Mouse (Mus musculus) MN1 (cell line): ENCODE measurements around the gene Ccnd1.

Source experiments
- DNase-seq: peaks from one replicate; pipeline ENCODE4 v3.0.0-alpha.2; 2016; ENCODE audit warnings: low spot score

The Ccnd1 gene

DNA sequence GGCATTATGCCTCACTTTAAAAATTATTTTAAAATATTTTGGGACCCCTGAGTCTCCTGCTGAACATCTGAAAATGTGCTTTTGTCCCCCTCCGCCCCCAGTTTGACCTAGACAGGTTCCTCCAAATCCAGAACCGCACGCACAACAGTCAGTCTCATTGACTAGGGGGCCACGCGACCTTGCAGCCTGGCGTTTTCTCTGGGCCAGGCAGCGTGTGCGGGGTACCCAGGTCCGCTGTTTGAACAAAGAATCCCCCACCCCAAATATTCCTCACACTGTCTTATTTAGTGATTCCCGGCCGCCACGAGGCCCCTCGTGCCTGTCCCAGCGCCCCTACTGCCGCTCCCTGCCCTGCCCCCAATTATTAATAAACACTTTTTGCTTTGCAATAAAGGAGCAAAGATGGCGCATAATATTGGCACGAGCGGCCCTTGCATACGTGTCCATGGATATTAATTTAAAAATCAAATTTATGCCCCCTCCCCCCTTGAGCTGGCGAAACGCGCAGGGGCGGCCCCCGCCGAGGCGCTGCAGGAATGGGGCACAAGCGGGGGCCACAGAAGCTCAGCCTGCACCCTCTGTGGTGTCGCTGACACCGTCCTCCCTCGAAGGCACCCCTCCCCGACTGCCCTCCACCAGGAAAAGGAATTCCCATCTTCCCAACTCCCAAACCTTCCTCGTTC is 923 bp downstream of the Ccnd1 start:
- no peak for DNase-seq

DNA sequence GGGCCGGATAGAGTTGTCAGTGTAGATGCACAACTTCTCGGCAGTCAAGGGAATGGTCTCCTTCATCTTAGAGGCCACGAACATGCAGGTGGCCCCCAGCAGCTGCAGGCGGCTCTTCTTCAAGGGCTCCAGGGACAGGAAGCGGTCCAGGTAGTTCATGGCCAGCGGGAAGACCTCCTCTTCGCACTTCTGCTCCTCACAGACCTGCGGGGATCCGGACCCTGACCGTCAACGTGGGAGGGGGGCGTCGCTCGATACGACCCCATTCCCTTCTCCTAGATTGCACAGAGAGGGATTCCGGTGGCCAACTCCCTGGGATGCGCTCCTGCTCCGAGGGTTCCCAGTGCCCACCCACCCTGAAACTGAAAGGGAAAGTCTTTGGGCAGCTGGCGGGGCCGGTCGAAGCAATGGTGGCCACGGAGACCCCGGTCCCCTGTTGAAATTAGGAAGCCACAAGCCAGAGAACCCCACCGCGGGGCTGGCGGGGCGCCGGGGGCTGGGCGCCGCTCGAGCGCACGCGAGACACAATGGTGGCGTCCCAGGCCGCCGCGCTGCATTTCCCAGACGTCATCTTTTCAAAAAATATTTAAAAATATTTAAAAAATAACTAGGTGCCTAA is 1.7 kb downstream of the Ccnd1 start:
- no peak for DNase-seq

DNA sequence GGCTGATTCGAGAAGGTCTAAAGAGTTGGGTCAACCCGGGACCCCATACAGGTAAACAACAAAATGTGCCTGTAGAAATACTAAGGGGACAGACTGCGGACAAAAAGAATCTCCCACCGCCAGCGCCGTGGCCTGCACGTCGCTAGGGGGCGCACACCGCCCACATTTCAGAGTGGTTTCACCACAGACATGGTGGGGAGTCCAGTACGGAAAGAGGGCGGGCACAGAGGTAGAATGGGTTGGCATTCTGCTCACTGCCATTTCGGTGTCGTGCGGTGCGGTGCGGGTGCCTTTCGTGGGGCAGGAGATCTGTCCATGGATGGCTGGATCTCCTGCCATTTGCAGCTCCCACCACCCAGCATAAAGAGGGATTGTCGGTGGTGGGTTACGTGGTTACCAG is 2.2 kb downstream of the Ccnd1 start:
- peak; percentile 90 for DNase-seq

DNA sequence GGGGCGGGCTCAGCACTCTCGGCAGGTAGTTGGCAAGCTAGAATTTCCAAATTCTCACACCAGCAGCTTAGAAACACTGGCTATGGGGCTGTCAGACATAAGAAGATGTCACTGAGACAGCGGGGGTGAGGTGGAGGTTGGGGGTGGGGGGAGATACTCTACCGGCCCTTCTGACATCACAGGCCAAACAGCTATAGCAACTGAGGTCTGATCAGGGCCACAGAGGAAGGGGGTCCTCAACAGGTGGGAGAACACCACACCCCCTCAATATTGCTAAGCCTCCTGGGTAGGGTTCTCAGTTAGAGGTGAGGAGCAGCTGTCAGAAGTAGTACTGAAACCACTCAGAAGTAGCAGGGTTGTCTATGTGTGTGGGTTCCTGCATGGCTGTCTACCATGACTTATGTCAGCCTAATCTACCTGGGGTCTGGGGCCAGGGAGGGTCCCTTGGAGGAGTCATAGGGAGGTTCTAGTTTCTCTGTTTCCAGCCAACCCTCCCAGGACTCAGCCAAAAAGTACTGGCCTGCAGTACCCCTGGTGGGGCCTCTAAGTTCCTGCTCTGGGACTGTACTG is 3.3 kb downstream of the Ccnd1 start:
- no peak for DNase-seq

DNA sequence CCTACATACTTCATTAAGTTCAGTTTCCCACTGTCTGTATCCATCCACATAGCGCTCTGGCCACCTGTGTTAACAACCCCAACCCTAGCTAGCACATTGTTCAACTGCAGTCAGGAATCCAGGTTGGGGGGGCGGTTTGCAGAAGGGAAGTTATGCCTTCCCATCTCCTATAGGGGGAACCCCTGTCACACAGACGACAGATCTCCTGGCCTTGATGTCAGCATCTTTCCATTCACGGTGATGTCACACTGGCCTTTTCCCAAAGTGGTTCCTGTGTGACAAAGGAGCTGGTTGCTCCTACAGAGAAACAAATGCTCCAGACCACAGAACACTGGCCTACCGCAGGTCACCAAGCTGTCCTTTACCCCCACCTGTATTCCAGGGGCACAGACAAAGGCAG is 4.2 kb downstream of the Ccnd1 start:
- peak; percentile 79 for DNase-seq

DNA sequence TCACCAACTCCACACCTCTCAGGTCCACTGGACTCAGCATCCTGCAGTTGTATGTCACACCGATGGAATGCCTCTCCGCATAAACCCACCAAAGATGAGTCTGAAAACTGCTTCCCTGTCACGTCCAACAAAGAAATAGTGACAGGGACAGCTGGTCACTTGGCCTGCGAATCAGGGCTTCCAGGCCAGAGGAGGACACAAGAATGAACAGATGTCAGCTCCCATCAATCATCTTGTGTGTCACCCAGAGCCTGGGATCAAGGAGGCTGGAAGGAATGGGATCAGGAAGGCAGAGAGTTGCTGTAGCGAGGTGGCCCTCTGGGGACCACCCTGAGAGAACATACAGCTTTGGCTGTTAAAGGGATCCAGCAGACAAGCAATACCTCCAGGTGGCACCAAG is 4.8 kb downstream of the Ccnd1 start:
- no peak for DNase-seq

DNA sequence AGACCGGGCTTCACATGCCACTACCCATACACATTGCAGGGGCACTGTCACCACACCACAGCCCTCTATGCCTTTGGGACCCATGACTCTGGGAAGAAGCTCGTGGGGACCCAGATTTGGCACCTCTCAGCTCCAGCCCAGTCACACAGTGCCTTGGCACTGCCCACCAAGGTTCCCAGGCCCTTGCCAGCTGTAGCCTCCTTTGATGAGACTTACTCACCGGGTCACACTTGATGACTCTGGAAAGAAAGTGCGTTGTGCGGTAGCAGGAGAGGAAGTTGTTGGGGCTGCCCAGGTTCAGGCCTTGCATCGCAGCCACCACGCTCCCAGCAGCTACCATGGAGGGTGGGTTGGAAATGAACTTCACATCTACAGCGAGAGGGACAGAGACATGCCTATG is 5.9 kb downstream of the Ccnd1 start:
- no peak for DNase-seq

DNA sequence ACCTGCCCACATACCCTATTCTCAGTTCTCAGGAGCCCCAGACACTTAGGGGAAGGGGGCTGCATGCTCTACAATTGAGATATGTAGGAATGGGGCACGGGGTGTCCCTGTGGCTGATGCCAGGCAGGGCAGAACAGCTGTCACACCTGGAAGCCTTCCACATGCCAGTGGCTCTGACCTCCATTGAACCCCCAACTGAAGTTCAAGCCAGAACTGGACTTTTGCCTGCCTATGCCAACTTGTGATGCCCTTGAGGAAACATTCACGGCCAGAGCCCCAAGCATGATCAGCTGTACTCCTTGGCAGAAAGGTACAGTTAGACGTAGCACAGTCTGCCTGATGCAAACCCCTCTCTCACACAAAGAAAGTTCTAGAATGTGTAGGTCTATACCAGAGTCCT is 6.4 kb downstream of the Ccnd1 start:
- DNase-seq = no peak

DNA sequence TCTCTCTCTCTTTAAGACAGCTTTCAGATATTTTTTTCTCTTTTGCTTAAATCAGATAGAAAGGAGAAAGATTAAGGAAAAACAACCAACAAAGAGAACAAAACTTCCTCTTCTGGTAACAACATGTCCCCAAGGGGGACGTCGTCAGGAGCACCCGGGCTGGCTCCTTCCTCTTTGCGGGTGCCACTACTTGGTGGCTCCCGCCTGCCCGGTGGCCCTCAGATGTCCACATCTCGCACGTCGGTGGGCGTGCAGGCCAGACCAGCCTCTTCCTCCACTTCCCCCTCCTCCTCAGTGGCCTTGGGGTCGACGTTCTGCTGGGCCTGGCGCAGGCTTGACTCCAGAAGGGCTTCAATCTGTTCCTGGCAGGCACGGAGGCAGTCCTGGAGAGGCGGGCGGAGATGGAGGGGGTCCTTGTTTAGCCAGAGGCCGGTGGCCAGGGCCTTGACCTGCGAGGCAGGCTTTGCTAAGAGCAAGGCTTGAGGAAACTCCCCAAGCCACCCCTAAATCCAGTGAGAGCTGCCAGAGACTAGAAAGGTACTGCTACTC is 7.3 kb downstream of the Ccnd1 start:
- DNase-seq = no peak

DNA sequence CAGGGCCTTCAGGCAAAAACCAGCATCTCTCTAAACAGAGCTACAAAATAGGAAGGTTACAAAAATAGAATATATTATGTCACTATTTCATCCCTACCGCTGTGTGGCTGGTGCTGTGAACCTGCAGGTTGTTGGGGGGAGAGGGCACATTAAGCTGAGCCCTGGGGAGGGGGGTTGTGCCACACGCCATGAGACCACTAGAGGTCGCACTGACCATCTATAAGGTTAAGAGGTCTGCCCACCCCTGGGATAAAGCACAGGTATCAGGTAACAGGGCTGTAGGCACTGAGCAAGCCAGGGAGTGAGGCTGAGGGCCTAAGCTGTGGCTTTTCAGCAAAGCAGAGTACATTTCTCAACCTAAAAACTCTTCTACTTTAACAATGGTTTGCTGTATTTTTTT is 7.9 kb downstream of the Ccnd1 start:
- peak; percentile 70 for DNase-seq

DNA sequence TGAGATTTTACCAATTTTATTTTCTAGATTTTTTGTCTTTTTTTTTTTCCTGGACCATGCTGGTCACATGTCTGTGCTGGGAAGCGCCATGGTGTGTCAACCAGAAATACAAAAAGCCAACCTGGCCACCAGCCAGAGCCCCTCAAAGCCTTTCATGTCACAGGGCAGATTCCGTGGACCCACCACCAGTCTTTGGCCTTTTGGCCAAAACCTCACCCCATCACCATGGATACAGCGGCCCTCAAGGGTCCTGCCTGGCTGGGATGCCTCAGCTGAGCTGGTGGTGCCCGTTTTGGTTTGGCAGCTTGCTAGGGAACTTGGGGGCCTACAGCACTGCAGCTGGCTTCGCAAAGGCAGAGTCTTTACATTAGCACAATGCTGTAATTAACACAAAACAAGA is 9.8 kb downstream of the Ccnd1 start:
- no peak for DNase-seq

DNA sequence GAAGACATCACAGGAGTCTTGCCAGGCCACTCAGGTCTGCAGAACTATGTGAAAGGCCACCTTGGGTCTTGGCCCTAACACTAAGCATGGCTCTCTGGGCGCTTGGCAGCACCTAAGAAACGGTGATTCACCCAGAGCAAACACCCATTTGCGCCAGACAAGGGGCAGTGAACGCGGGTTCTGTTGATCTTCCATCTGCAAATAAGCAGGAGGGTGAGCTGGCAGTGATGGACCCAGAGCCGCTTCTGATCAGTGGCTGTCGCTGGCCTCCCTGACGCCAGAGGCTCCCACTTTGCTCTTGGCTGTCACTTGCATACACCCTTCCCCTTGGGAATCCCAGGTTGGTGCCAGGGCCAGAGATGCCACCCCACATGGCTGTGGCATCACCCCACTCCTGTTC is 10.2 kb downstream of the Ccnd1 start:
- peak; percentile 36 for DNase-seq

DNA sequence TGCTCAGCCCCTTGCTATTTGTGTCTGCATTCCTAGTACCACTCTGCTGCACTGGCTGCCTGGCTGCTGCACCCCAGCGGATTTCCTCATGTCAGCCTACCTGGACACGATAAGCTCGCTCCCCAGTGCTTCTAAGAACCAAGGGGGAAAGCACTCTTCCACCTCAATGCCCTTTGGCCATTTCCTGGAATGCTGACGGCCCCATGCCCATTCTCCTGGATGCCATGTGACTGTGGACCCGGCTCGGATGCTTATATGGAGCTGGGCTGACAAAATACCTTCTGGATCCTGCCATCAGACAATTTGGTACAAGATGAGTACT is 10.9 kb downstream of the Ccnd1 start:
- no peak for DNase-seq

DNA sequence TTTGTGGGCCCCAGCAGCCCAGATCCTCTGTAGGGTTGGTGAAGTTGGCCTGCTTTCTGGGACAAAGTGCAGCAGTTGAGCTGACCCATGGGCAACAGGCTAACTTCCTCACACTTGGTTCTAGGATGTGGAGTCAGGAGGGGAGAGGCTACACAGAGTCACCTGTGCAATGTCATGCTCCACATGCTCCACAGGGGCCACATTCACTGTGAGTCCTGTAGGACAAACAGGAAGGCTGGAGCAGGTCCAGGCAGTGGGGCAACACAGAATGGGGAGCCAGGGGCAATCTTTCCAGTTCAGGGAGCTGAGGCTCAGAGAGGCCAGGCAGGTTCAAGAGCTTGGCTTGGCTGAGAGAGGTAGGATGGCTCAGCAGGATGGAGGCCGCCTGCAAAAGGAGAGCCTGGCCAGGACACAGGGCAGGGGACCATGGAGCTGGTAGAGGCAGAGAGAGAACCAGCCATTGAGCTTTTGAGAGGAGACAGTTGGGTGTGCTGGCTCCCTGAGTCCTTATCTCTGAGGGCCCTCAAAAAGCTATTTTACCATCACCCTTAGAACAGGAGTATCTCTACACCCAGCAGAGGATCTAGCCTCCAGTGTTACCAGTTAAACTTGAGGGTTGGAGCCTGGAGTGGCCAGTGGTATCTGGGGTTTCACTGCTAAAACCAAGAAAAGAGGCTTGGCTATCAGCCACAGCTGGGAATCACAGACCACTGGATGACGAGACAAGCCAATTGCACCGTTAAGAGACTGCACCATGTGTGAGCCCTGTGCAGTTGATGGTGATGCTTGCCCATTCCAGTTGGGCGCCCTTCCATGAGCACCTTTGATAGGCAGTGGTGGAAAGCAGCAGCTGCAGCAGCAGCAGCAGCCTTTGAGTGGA is 11.5 kb downstream of the Ccnd1 start:
- DNase-seq = no peak

DNA sequence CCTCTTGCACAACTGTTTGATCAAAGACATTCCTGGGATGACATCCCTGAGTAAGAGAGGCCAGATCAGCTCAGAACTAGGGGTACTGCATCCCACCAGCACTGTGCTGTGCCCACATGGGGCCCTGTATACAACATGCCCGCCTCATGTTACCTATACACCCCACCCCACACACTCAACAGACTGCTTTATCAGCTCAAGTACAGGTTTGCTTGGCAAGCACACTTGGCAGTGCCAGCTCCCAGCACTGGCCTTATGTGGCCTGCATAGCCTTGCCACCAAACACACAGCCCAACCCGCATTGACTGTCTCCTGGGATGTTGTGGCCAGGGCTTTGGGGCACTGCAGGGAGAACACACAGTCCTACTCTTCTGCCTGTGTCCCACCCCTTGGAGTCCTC is 12.1 kb downstream of the Ccnd1 start:
- DNase-seq = no peak

DNA sequence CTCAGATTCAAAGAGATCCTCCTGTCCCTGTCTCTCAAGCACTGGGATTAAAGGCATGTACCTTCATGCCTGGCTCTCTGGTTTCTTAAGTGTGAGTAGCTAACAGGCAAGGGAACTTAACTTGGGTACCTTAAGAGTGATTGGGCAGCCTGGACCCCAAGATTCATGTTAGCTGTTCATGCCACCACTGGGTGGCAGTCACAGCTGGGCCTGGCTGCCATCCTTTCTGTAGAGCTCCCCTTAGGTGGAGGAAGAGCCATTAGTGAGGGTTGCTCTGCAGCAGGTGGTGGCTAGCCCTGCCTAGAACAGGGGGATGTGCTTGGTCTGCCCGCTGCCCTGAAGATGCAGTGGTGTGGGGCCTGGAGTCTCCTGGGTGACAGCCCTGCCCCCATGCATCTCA is 20.9 kb downstream of the Ccnd1 start:
- DNase-seq = peak; percentile 32

DNA sequence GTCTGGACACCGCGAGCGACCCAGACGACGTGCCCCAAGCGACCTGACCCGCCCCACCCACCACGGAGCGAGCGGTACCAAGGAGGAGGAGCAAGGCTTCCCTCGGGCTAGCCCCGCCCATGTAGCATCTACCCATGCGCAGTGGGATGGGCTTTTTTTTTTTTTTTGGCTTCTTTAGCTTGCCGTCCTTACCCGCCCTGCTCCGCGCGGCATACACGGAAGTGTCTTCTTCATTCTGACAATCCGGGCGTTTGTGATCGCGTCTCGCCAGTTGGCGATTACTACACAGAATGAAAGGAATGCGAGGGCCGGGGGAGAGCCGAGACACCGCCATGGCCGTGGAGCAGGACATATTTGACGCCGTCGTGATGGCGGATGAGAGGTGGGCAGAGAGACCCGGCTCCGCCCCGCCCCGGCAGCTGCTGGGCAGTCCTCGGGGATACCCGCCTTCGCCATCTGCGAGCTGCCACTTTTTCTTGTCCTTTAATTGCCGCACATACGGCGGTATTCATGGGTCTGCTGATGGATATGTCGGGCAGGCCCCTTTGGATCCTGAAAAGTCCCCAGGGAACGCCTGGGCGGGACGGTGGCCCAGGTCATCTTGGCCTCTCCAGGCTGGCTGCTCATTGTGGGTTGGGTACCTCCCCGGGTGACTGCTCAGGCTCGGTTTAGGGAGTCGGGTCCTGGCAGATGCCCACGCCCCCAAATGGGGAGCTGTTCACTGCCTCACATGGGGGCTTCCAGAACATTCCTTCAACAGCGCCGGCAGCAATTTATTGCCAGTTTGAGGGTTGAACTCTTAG is 24.6 kb downstream of the Ccnd1 start, which contains the start of gene LTO1:
TSS of gene LTO1 (plus strand) at position 153 of the 803 bp plus-strand sequence.
- DNase-seq = peak; percentile 93

DNA sequence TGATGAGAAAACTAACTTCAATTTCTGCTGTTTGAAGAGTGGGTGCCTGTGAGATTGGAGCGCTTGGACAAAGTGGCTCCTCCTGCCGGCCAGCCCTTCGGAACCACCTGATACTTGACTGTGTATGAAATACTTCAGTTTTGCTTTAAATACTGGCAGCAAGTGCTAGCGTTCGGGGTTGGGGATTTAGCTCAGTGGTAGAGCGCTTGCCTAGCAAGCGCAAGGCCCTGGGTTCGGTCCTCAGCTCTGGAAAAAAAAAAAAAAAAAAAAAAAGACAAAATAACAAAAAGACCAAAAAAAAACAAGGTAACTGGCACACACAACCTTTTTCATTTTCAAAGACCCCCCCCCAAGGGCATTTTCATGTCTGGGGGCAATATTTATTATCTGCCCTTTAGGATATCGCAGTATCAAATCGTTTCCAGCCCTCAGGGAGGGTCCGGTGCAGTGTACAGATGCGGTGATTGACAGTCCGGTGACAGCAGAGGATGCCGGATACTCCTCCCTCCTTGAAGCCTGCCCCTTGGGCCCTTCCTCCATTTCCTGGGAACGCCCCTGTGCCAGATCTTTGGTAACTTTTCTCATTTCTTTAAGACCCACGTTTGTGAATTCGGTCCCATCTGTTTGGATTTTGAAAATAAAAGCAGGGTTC is 25.3 kb downstream of the Ccnd1 start:
- DNase-seq = peak; percentile 83

DNA sequence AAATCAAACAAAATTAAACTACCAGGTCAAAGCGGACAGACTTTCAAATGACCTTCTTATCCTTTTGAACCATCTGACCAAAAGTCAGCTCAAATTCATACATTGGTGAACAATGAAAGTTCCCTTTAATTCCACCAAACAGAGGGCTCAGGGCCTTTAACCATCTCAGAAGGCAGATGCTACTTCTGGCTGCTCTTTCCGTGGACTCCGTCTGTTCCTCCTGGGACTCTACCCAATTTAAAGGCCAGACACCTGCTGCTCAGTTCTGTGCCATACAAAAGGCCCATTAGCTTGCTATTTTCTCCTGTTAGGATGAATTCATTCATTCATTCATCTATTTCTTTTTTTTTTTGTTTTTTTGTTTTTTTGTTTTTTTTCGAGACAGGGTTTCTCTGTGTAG is 26.8 kb downstream of the Ccnd1 start:
- DNase-seq = no peak

DNA sequence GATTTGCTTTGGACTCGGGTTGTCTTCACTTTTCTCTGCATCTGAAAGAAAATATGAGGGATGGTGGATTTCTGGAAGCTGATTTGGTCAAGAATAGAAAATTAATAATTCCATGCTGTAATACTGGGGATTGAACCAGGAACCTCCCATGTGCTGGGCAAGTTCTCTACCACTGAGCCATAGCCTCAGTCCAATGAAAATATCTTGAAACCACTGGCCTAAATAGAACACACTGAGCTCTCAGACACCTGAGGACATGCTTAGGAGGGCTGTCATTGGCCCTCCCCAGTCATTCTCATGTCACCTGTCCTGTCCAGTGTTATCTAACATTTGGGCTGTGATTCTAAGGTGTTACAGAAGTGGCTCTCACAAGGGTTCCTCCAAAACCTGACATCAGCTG is 28.6 kb downstream of the Ccnd1 start:
- no peak for DNase-seq

DNA sequence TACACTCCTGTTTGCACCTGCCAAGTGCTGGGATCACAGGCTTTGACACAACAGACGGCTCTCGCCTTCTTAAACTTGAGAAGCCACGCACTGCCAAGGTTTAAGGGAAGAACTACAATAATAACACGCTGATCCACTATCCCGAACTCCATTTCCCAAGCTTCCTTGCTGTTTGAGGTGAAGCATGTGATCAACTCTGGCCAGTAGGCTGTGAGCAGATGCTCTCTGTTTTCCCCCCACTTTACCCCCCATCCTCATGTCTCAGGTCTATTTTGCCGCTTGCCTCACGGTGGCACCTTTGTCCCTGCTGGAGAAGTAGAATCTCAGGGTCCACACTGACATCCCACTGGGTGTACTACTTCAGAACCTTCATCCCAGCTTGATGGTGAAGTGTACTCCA is 31.0 kb downstream of the Ccnd1 start:
- DNase-seq = no peak
